Mouse (Mus musculus): ENCODE results near the gene Vkorc1l1. TPM values are rescaled to one million over a fixed set of nuclear protein-coding genes. Genes with fewer than 3 reads are reported as not detected.

The Vkorc1l1 gene
- total and polyA plus RNA-seq, 2 experiments from 2014 or later, result 22.3 to 73.3 TPM

- Histone ChIP-seq H3K9ac (replicated peaks; ENCODE audit: low read length) (no peak overlapping the region), H3K9me3 (ENCODE audit: low read length) (no peaks in the 10 kb centered on the region), H3K4me3 (ENCODE audit: low read length) (no peak overlapping the region), H3K4me2 (ENCODE audit: low read depth, low read length) (no peak overlapping the region), H3K4me1 (ENCODE audit: insufficient read depth, low read length) (0 out of 2 replicates have a peak, but pooled peaks cover 4% of the 10 kb centered on the region), H3K27me3 (ENCODE audit: insufficient read depth, low read length) (no peaks in the 10 kb centered on the region), H3K27ac (no peak overlapping the region), H3K36me3 (ENCODE audit: insufficient read depth, low read length) (no peaks in the 10 kb centered on the region)
- DNase-seq (ENCODE audit: low spot score), result no peak
- WGBS, result 96% methylated on average over 1 of the region's 1 CpGs
- no peak for ATAC-seq
- no peak for TF ChIP-seq CTCF (IDR thresholded peaks at IDR 0.05; ENCODE audit: low read depth)
Observed at GRCm38 (mm10) chr5:129943402-129943801, 1.6 kb downstream of the Vkorc1l1 start.

GRCm38 (mm10) chr5:129947528-129948033 lies 5.8 kb downstream of the Vkorc1l1 start:
- H3K4me2 ChIP-seq (ENCODE audit: low read depth, low read length), result no peak overlapping the region
- ATAC-seq, result no peak
- no peak for TF ChIP-seq CTCF (IDR thresholded peaks at IDR 0.05; ENCODE audit: low read depth)
- H3K27me3 ChIP-seq (ENCODE audit: insufficient read depth, low read length), result no peaks in the 10 kb centered on the region
- no peak overlapping the region for H3K4me3 ChIP-seq (ENCODE audit: low read length)
- H3K4me1 ChIP-seq (ENCODE audit: insufficient read depth, low read length), result 0 out of 2 replicates have a peak, but pooled peaks cover 4% of the 10 kb centered on the region
- no peak for DNase-seq (ENCODE audit: low spot score)
- no peak overlapping the region for H3K27ac ChIP-seq
- H3K9me3 ChIP-seq (ENCODE audit: low read length), result no peaks in the 10 kb centered on the region
- H3K36me3 ChIP-seq (ENCODE audit: insufficient read depth, low read length), result no peaks in the 10 kb centered on the region
- H3K9ac ChIP-seq (replicated peaks; ENCODE audit: low read length), result no peak overlapping the region
- WGBS, result 99% methylated on average over 2 of the region's 2 CpGs

GRCm38 (mm10) chr5:129952143-129952542 lies 10.4 kb downstream of the Vkorc1l1 start:
- no peaks in the 10 kb centered on the region for H3K36me3 ChIP-seq (ENCODE audit: insufficient read depth, low read length)
- H3K4me1 ChIP-seq (ENCODE audit: insufficient read depth, low read length), result no peaks in the 10 kb centered on the region
- no peak overlapping the region for H3K27ac ChIP-seq
- ATAC-seq (no peak), DNase-seq (ENCODE audit: low spot score) (no peak)
- WGBS, result 95% methylated on average over 4 of the region's 4 CpGs
- no peak overlapping the region for H3K4me2 ChIP-seq (ENCODE audit: low read depth, low read length)
- TF ChIP-seq CTCF (IDR thresholded peaks at IDR 0.05; ENCODE audit: low read depth), result no peak
- no peak overlapping the region for H3K9ac ChIP-seq (replicated peaks; ENCODE audit: low read length)
- no peaks in the 10 kb centered on the region for H3K27me3 ChIP-seq (ENCODE audit: insufficient read depth, low read length)
- H3K9me3 ChIP-seq (ENCODE audit: low read length), result no peaks in the 10 kb centered on the region
- no peak overlapping the region for H3K4me3 ChIP-seq (ENCODE audit: low read length)

DNA sequence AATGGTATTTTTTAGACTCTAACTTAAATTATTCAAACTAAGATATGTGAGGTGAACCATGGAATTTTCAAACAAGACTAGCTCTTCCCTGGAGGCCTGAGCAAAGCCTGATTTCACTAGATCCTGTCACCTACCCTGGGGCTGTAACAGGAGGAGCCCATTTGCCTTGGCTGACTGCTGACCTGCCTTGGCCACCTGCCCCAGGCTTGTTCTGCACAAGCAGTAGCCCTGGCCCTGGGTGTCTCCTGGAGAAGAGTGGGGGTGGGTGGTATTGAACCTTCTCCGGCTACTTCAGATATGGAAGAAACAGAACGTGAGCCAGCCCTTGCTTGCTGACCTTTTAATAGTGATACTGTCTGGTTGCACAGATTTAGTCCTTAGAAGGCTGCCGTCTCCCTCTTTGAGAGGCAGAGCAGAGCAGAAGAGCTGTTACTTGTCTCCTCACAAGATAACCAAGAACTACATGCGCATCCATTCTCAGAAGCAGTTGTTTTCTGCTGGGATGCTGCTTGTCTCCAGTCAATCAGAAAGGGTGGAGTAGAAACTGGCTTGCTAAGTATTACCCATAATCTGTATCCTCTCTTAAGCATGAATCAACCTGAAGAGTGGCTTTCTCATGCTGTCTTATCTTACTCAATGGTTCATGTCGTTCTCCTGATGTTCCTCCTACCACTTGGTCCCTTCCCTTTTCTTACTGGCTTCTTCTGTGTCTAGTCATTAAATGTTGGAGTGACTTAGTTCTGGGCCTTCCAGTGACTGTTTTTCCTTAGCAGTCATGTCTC lies 12.9 kb downstream of the Vkorc1l1 start:
- Histone ChIP-seq H3K4me3 (ENCODE audit: low read length) (no peak overlapping the region), H3K36me3 (ENCODE audit: insufficient read depth, low read length) (no peaks in the 10 kb centered on the region), H3K4me1 (ENCODE audit: insufficient read depth, low read length) (no peaks in the 10 kb centered on the region), H3K9me3 (ENCODE audit: low read length) (no peaks in the 10 kb centered on the region), H3K9ac (replicated peaks; ENCODE audit: low read length) (no peak overlapping the region), H3K4me2 (ENCODE audit: low read depth, low read length) (no peak overlapping the region), H3K27me3 (ENCODE audit: insufficient read depth, low read length) (no peaks in the 10 kb centered on the region), H3K27ac (no peak overlapping the region)
- TF ChIP-seq CTCF (IDR thresholded peaks at IDR 0.05; ENCODE audit: low read depth), result no peak
- no peak for ATAC-seq
- WGBS, result 90% methylated on average over 5 of the region's 5 CpGs
- no peak for DNase-seq (ENCODE audit: low spot score)

GRCm38 (mm10) chr5:129955792-129956191 lies 14.0 kb downstream of the Vkorc1l1 start:
- Histone ChIP-seq H3K4me1 (ENCODE audit: insufficient read depth, low read length) (no peaks in the 10 kb centered on the region), H3K27me3 (ENCODE audit: insufficient read depth, low read length) (no peaks in the 10 kb centered on the region), H3K4me3 (ENCODE audit: low read length) (no peak overlapping the region), H3K4me2 (ENCODE audit: low read depth, low read length) (no peak overlapping the region), H3K27ac (no peak overlapping the region), H3K9me3 (ENCODE audit: low read length) (no peaks in the 10 kb centered on the region), H3K9ac (replicated peaks; ENCODE audit: low read length) (no peak overlapping the region), H3K36me3 (ENCODE audit: insufficient read depth, low read length) (no peaks in the 10 kb centered on the region)
- ATAC-seq (no peak), DNase-seq (ENCODE audit: low spot score) (no peak)
- TF ChIP-seq CTCF (IDR thresholded peaks at IDR 0.05; ENCODE audit: low read depth), result no peak
- WGBS, result 84% methylated on average over 6 of the region's 6 CpGs

- Histone ChIP-seq H3K27ac (no peak overlapping the region), H3K36me3 (ENCODE audit: insufficient read depth, low read length) (no peaks in the 10 kb centered on the region), H3K4me2 (ENCODE audit: low read depth, low read length) (no peak overlapping the region), H3K9ac (replicated peaks; ENCODE audit: low read length) (no peak overlapping the region), H3K4me1 (ENCODE audit: insufficient read depth, low read length) (no peaks in the 10 kb centered on the region), H3K27me3 (ENCODE audit: insufficient read depth, low read length) (no peaks in the 10 kb centered on the region), H3K4me3 (ENCODE audit: low read length) (no peak overlapping the region), H3K9me3 (ENCODE audit: low read length) (no peaks in the 10 kb centered on the region)
- DNase-seq (ENCODE audit: low spot score) (no peak), ATAC-seq (no peak)
- WGBS, result 79% methylated on average over 4 of the region's 4 CpGs
- TF ChIP-seq CTCF (IDR thresholded peaks at IDR 0.05; ENCODE audit: low read depth), result no peak
Observed at GRCm38 (mm10) chr5:129963224-129963623, 21.5 kb downstream of the Vkorc1l1 start.

DNA sequence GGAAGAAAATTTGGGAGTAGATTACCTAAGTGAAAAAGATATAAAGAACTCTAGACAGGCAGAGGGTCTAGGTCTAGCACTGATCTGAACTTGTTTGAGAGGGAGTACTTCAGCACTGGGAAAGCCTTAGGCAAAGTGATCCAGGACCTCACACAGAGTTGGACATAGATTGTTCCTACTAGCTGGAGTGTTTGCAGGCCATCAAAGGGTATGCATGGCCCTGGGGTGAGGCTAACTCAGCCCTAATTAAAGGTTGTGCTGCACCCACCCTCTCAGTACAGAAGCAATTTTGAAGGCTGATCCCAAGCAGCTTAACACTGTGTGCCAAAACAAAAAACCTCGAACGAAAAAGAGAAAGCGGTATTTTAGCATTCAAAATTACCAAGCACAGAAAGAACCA lies 24.7 kb downstream of the Vkorc1l1 start:
- H3K4me3 ChIP-seq (ENCODE audit: low read length), result no peak overlapping the region
- TF ChIP-seq CTCF (IDR thresholded peaks at IDR 0.05; ENCODE audit: low read depth), result no peak
- H3K4me1 ChIP-seq (ENCODE audit: insufficient read depth, low read length), result no peaks in the 10 kb centered on the region
- DNase-seq (ENCODE audit: low spot score) (no peak), ATAC-seq (no peak)
- no peak overlapping the region for H3K4me2 ChIP-seq (ENCODE audit: low read depth, low read length)
- no peak overlapping the region for H3K27ac ChIP-seq
- H3K36me3 ChIP-seq (ENCODE audit: insufficient read depth, low read length), result no peaks in the 10 kb centered on the region
- no peak overlapping the region for H3K9ac ChIP-seq (replicated peaks; ENCODE audit: low read length)
- H3K27me3 ChIP-seq (ENCODE audit: insufficient read depth, low read length), result no peaks in the 10 kb centered on the region
- no peaks in the 10 kb centered on the region for H3K9me3 ChIP-seq (ENCODE audit: low read length)
- 79% methylated on average over 3 of the region's 3 CpGs for WGBS
